Mouse (Mus musculus): Measurements from ENCODE around the gene Ssbp3.

GRCm38 (mm10) chr4:106886307-106887085 lies 24.0 kb upstream of the Ssbp3 start:
- no peak for TF ChIP-seq CTCF (IDR thresholded peaks at IDR 0.05; ENCODE audit: low read depth)
- TF ChIP-seq EP300 (IDR thresholded peaks at IDR 0.05; ENCODE audit: low read depth), result no peak
